Mouse (Mus musculus) heart, adult 2 months (tissue): ENCODE measurements at regions not wholly inside any gene's neighbourhood (a gene's known extent, or its start where the extent isn't known, plus 50 kb on each side); places are given as distances from the start of the nearest gene placed in this dataset.

Experiments used
- CTCF ChIP-seq: fragments of 200-600 bp; IDR thresholded peaks from 2 replicates; pipeline ENCODE4 v1.8.1; 2022; ENCODE audit warnings: antibody characterized with exemption, mild to moderate bottlenecking, moderate library complexity
- EP300 ChIP-seq: fragments of 200-500 bp; IDR thresholded peaks from 2 replicates; pipeline ENCODE4 v1.6.1; 2011; ENCODE audit warnings: low read depth, low read length, control low read depth; ENCODE audit not compliant: insufficient read depth
- POLR2A ChIP-seq: fragments of 200-500 bp; IDR thresholded peaks from 2 replicates; pipeline ENCODE4 v1.6.1; 2011; ENCODE audit warnings: mild to moderate bottlenecking, low read depth, low read length, control low read depth; ENCODE audit not compliant: insufficient read depth

DNA sequence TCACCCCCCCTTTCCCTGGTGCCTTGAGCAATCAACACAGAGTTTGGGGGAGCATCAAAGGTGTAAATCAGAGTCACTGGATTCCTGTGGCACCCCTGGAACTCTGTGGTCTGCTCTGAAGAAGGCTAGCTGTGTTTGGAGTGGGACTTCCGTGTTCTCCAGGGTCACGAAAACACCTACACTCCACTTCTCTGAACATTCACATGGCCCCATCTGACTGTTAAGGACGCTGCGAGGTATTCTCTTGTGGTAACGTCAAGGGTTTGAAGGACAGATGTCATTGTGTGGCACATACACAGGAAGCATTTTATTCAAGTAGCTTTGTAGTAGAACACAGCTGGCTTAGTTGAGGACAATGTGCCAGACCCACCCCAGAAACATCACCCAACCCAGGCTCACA lies 137.1 kb downstream of the Gadd45g start:
- TF ChIP-seq POLR2A = no peak
- no peak for TF ChIP-seq CTCF
- TF ChIP-seq EP300 = no peak
